ENCODE assay signal across 13 mouse cellular contexts in genomic region chr16:51352151-51352550, GRCm38 (mm10).
DNase-seq lines count a peak whose midpoint lies in the region; ATAC-seq and TF ChIP-seq lines count a peak whose summit lies in the region.
"Had no signal": no experiment of that assay in that cellular context is flagged by ENCODE, and none has a peak within 500 bp of the region (broad histone marks: within the 10 kb centered on the region; RNA-seq: fewer than 3 reads in every experiment).

No protein-coding gene starts in this region.

- no peak for TF ChIP-seq CTCF in brain, embryonic 14.5 days (IDR thresholded peaks at IDR 0.05; ENCODE audit: borderline replicate concordance, extremely low read depth, insufficient read depth, insufficient read length)

- no peak overlapping the region for H3K9ac ChIP-seq in embryonic facial prominence, embryonic 14.5 days (ENCODE audit: low read depth, low read length)
- no peak overlapping the region for H3K9ac ChIP-seq in limb, embryonic 15.5 days
- H3K9ac ChIP-seq: forebrain, postnatal 0 days; heart, embryonic 15.5 days; intestine, embryonic 15.5 days had no signal

- TF ChIP-seq POLR2A in brain, embryonic 14.5 days (IDR thresholded peaks at IDR 0.05; ENCODE audit: borderline replicate concordance, extremely low read depth, insufficient read depth, insufficient read length, poor library complexity, severe bottlenecking), result no peak

- H3K27ac ChIP-seq in embryonic facial prominence, embryonic 14.5 days (replicated peaks; ENCODE audit: low read depth, low read length), result no peak overlapping the region
- H3K27ac ChIP-seq in limb, embryonic 15.5 days, result no peak overlapping the region
- H3K27ac ChIP-seq: heart, embryonic 15.5 days; intestine, embryonic 15.5 days; macrophage had no signal

- H3K4me1 ChIP-seq in embryonic facial prominence, embryonic 14.5 days (ENCODE audit: control insufficient read depth, insufficient read depth, low read length), result no peaks in the 10 kb centered on the region
- H3K4me1 ChIP-seq in limb, embryonic 15.5 days, result 0 out of 2 replicates have a peak, but pooled peaks cover 3% of the 10 kb centered on the region
- H3K4me1 ChIP-seq: heart, embryonic 15.5 days; intestine, embryonic 15.5 days had no signal

- H3K9me3 ChIP-seq in embryonic facial prominence, embryonic 14.5 days (ENCODE audit: control insufficient read depth, low read length), result no peaks in the 10 kb centered on the region
- H3K9me3 ChIP-seq in limb, embryonic 15.5 days, result no peaks in the 10 kb centered on the region
- H3K9me3 ChIP-seq: heart, embryonic 15.5 days; intestine, embryonic 15.5 days had no signal

- DNase-seq in left cerebral cortex, postnatal 4 days, result peak; percentile 56
- no peak for DNase-seq in left cerebral cortex, adult 8-10 months (ENCODE audit: low spot score in 2 of 2)
- peak; percentile 26 for DNase-seq in brain, embryonic 14.5 days (ENCODE audit: low read depth)
- peak; percentile 87 for DNase-seq in embryonic facial prominence, embryonic 14.5 days (ENCODE audit: low spot score)
- no peak for DNase-seq in heart, postnatal 14 days
- no peak for DNase-seq in urinary bladder, postnatal 36 days (ENCODE audit: low spot score in 2 of 2)
- DNase-seq: forebrain, postnatal 0 days; right cerebral cortex, postnatal 25 days had no signal

- intact Hi-C loops in left cerebral cortex, postnatal 4 days (cut with DNase I), result no loop called here
- intact Hi-C loops in heart, postnatal 14 days (cut with DNase I), result no loop called here

- peak; percentile 82 for ATAC-seq in embryonic facial prominence, embryonic 14.5 days (ENCODE audit: low read depth)
- ATAC-seq in limb, embryonic 15.5 days (ENCODE audit: insufficient number of reproducible peaks, low FRiP score, low TSS enrichment, low read depth), result peak; percentile 82
- ATAC-seq: forebrain, postnatal 0 days; intestine, embryonic 15.5 days; Patski had no signal

- no peaks in the 10 kb centered on the region for H3K27me3 ChIP-seq in embryonic facial prominence, embryonic 14.5 days (replicated peaks; ENCODE audit: control insufficient read depth, insufficient read depth, low read length)
- no peaks in the 10 kb centered on the region for H3K27me3 ChIP-seq in limb, embryonic 15.5 days
- H3K27me3 ChIP-seq: heart, embryonic 15.5 days; intestine, embryonic 15.5 days; Patski had no signal

- H3K4me3 ChIP-seq in embryonic facial prominence, embryonic 14.5 days (ENCODE audit: low read depth, low read length), result no peak overlapping the region
- no peak overlapping the region for H3K4me3 ChIP-seq in limb, embryonic 15.5 days
- H3K4me3 ChIP-seq: heart, embryonic 15.5 days; intestine, embryonic 15.5 days had no signal

- H3K4me2 ChIP-seq in embryonic facial prominence, embryonic 14.5 days (ENCODE audit: low read depth, low read length), result no peak overlapping the region
- H3K4me2 ChIP-seq in limb, embryonic 15.5 days, result no peak overlapping the region
- H3K4me2 ChIP-seq: heart, embryonic 15.5 days; intestine, embryonic 15.5 days had no signal

- no peaks in the 10 kb centered on the region for H3K36me3 ChIP-seq in embryonic facial prominence, embryonic 14.5 days (ENCODE audit: control insufficient read depth, insufficient read depth, low read length)
- no peaks in the 10 kb centered on the region for H3K36me3 ChIP-seq in limb, embryonic 15.5 days
- H3K36me3 ChIP-seq: heart, embryonic 15.5 days; intestine, embryonic 15.5 days had no signal

- WGBS in embryonic facial prominence, embryonic 14.5 days, result 35% methylated on average over 4 of the region's 4 CpGs
- WGBS in limb, embryonic 15.5 days, result 22% methylated on average over 4 of the region's 4 CpGs

Comparison
In these comparisons a context has a peak if more than half of its experiments do, and no peak if none do; other contexts are left out.
1. DNase-seq: peak in left cerebral cortex, postnatal 4 days (single experiment), brain, embryonic 14.5 days (single experiment) and embryonic facial prominence, embryonic 14.5 days (single experiment); none in left cerebral cortex, adult 8-10 months (0 of 2), heart, postnatal 14 days (0 of 2) and urinary bladder, postnatal 36 days (0 of 2).